ENCODE assay signal across 7 mouse cellular contexts in the genomic region with DNA sequence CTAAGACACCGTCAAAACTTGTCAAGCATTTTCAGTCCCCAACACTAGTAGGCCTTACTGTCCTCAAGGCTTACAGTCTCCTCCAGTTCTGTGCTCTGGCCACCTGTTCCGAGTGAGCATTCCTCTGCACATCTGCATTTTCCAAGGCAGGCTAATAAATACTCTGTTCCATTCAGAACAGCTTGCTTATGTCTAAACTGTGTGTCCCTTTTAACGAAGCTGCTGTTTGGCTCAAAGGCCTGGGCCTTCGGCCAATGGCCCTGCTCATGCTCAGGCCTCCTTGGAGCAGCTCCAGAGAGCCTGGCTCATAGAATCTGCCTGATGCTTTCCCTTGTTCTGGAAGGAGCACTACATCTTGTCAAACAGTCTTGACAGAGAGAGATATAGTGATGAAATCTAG.
DNase-seq lines count a peak whose midpoint lies in the region; TF ChIP-seq lines count a peak whose summit lies in the region.

No protein-coding gene starts in this region.

- no peak overlapping the region for H3K27ac ChIP-seq in thymus, adult 2 months (ENCODE audit: control insufficient read depth, insufficient read depth, low read length)

- intact Hi-C loops in heart, postnatal 14 days (cut with DNase I), result no loop called here

- no peaks in the 10 kb centered on the region for H3K4me1 ChIP-seq in thymus, adult 2 months (replicated peaks; ENCODE audit: control insufficient read depth, insufficient read depth, low read length)

- no peak overlapping the region for H3K4me3 ChIP-seq in thymus, adult 2 months (ENCODE audit: control insufficient read depth, insufficient read depth, low read length)

- TF ChIP-seq CTCF in thymus, adult 2 months (IDR thresholded peaks at IDR 0.05; ENCODE audit: borderline replicate concordance, control insufficient read depth, extremely low read depth, insufficient read depth, low read length, poor library complexity), result no peak

- H3K36me3 ChIP-seq in thymus, adult 2 months (ENCODE audit: control insufficient read depth, insufficient read depth, low read length), result no peaks in the 10 kb centered on the region

- no peaks in the 10 kb centered on the region for H3K27me3 ChIP-seq in thymus, adult 2 months (ENCODE audit: control insufficient read depth, insufficient read depth, low read length)

- DNase-seq in spleen, postnatal 36 days (ENCODE audit: low spot score in 2 of 2), result peak; percentile 3 to 13
- DNase-seq in spleen, postnatal 10 days (ENCODE audit: low spot score in 2 of 2), result no peak
- DNase-seq in cerebellum, postnatal 14 days, result peak; percentile 85 to 89
- DNase-seq in heart, postnatal 14 days, result peak; percentile 89 to 92
- DNase-seq in layer of hippocampus, postnatal 10 days (ENCODE audit: low spot score in 2 of 2), result peak; percentile 59 to 71
- DNase-seq in right cerebral cortex, postnatal 10 days (ENCODE audit: low spot score in 2 of 2), result peak; percentile 81 to 82
- no peak for DNase-seq in thymus, adult 2 months

- TF ChIP-seq POLR2A in thymus, adult 2 months (IDR thresholded peaks at IDR 0.05; ENCODE audit: control insufficient read depth, extremely low read depth, insufficient read depth, low read length, poor library complexity), result no peak

- WGBS in thymus, adult 2 months, result 90% methylated on average over 4 of the region's 4 CpGs

Comparison
In these comparisons a context has a peak if more than half of its experiments do, and no peak if none do; other contexts are left out.
1. DNase-seq: peak in spleen, postnatal 36 days (2 of 2), cerebellum, postnatal 14 days (2 of 2), heart, postnatal 14 days (2 of 2), layer of hippocampus, postnatal 10 days (2 of 2) and right cerebral cortex, postnatal 10 days (2 of 2); none in spleen, postnatal 10 days (0 of 2) and thymus, adult 2 months (single experiment).